Mouse (Mus musculus) hindbrain, embryonic 12.5 days (tissue): ENCODE measurements around the gene Srgap3. TPM values are rescaled to one million over a fixed set of nuclear protein-coding genes. Genes with fewer than 3 reads are reported as not detected.

ENCODE experiments used
- ATAC-seq: fragments of 200-750 bp; cut with Nextera tagmentation; 2 replicates; pipeline ENCODE4 v1.8.0; 2017; ENCODE audit warnings: moderate TSS enrichment; ENCODE audit not compliant: low FRiP score
- H3K27ac ChIP-seq: fragments of 300-500 bp; sonication (generic); 2 replicates; pipeline ENCODE4 v1.5.1; 2016; ENCODE audit warnings: mild to moderate bottlenecking
- H3K27me3 ChIP-seq: fragments of 300-500 bp; sonication (generic); 2 replicates; pipeline ENCODE4 v1.6.1; 2016; ENCODE audit warnings: mild to moderate bottlenecking
- H3K36me3 ChIP-seq: fragments of 300-500 bp; sonication (generic); 2 replicates; pipeline ENCODE4 v1.6.1; 2016; ENCODE audit warnings: mild to moderate bottlenecking
- H3K4me1 ChIP-seq: fragments of 300-500 bp; sonication (generic); 2 replicates; pipeline ENCODE4 v1.6.1; 2016
- H3K4me2 ChIP-seq: fragments of 300-500 bp; sonication (generic); replicated peaks from 2 replicates; pipeline ENCODE4 v1.6.1; 2016; ENCODE audit warnings: mild to moderate bottlenecking
- H3K4me3 ChIP-seq: fragments of 300-500 bp; sonication (generic); 2 replicates; pipeline ENCODE4 v1.5.1; 2016; ENCODE audit warnings: mild to moderate bottlenecking
- H3K9ac ChIP-seq: fragments of 300-500 bp; sonication (generic); 2 replicates; pipeline ENCODE4 v1.6.1; 2016; ENCODE audit warnings: mild to moderate bottlenecking, moderate library complexity
- H3K9me3 ChIP-seq: fragments of 300-500 bp; sonication (generic); replicated peaks from 2 replicates; pipeline ENCODE4 v1.6.1; 2016; ENCODE audit warnings: mild to moderate bottlenecking
- whole genome bisulfite sequencing: fragments of 180-500 bp; shearing (Covaris S2); methylation state at CpG from one replicate; pipeline ENCODE4 v1.1.7; 2016; 5-methylcytosine and 5-hydroxymethylcytosine counted together
- polyA plus RNA-seq: library from polyadenylated mRNA; unstranded; fragments of >200 nt; fragmentation: Nextera tagmentation; extraction: Ambion mirVana; gene quantifications from 2 replicates; pipeline ENCODE4 v1.2.1, GENCODE M21; 2016

Gene Srgap3
- 44.8 and 48.9 TPM in 2 replicates for polyA plus RNA-seq

DNA sequence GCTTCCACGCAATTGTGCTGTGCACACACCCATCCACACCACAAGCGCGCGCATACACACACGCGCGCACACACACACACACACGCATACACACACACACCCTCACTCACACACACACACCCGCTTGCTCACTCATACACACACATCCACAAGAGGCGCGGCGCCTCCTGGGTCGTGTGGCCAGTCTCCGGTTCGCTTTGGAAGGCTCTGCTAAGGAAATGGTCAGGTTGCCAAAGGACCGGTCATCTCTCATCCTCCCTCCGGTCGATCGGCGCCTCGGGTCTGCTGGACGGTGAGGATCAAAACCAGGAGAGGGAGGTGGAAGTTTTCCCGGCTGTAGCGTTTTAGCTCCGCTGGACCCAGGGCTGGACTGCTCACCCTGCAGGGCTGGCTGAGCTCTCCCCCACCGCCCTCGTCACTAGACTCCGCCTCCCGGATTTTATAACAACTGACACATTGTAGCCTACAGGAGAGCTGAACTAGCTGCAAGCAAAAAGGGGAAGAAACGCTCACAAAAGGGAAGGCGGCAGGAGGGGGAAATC is at the start of gene Srgap3:
Srgap3 (minus strand) TSS at position 372 of the 542 bp plus-strand sequence.
- H3K36me3 ChIP-seq: peaks cover 11% of the 10 kb centered on the region; the same call in 1 of the 2 replicates
- H3K9ac ChIP-seq: peak within 1 kb of the TSS; percentile 93
- no peaks in the 10 kb centered on the region for H3K9me3 ChIP-seq
- peak within 1 kb of the TSS; percentile 55 for H3K4me2 ChIP-seq
- H3K4me1 ChIP-seq: peaks cover 50% of the 10 kb centered on the region
- no peaks in the 10 kb centered on the region for H3K27me3 ChIP-seq
- peak; percentile 93 for ATAC-seq
- WGBS: under 1% methylated on average over 31 of the region's 31 CpGs
- H3K27ac ChIP-seq: peak within 1 kb of the TSS; percentile 94
- peak within 1 kb of the TSS; percentile 51 for H3K4me3 ChIP-seq

DNA sequence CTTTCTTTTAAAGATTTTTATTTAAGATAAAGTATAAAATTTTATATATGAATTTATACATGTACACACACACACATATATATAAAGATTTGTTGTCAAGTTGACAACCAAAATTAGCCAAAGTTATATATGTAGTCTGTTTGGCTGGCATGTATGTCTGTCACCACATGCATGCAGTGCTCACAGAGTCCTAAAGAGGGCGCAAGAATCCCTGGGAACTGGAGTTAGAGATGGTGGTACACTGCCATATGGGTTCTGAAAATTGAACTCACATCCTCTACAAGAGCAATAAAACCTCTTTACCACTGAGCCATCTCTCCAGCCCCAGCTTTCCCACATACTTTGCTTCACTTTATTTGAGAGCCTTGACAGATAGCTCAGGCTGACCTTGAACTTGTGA is 48.6 kb upstream of the Srgap3 start:
- Histone ChIP-seq H3K36me3 (no peaks in the 10 kb centered on the region), H3K9ac (no peak overlapping the region), H3K4me1 (peaks cover 3% of the 10 kb centered on the region; the same call in 1 of the 2 replicates), H3K27ac (no peak overlapping the region), H3K4me3 (no peak overlapping the region), H3K9me3 (no peaks in the 10 kb centered on the region), H3K27me3 (no peaks in the 10 kb centered on the region), H3K4me2 (no peak overlapping the region)
- WGBS: 46% methylated on average over 1 of the region's 1 CpGs
- ATAC-seq: no peak

DNA sequence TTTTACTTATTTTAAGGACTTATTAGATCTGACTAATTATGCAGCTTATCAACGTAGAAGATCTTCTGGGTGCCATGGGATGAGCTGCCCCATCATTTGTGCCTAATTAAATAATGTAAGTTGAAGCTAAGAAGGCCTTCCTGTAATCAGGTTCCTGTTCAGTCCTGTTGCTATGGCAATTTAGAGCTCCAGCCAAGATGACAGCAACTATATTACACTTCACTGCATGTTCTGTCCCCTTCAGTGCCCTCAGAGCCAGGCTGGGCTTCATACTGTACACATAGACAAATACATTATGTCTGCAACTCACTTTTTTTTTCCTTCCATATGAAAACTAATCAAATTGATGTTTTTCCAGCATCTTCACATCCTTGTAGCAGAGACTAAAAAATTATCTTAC is 43.1 kb upstream of the Srgap3 start:
- no peak for ATAC-seq
- no peaks in the 10 kb centered on the region for H3K36me3 ChIP-seq
- no peak overlapping the region for H3K4me2 ChIP-seq
- peaks cover 12% of the 10 kb centered on the region for H3K4me1 ChIP-seq
- H3K27me3 ChIP-seq: no peaks in the 10 kb centered on the region
- H3K27ac ChIP-seq: no peak overlapping the region
- H3K9me3 ChIP-seq: no peaks in the 10 kb centered on the region; the same call in 1 of the 2 replicates
- WGBS: 66% methylated on average over 1 of the region's 1 CpGs
- H3K9ac ChIP-seq: no peak overlapping the region
- no peak overlapping the region for H3K4me3 ChIP-seq

DNA sequence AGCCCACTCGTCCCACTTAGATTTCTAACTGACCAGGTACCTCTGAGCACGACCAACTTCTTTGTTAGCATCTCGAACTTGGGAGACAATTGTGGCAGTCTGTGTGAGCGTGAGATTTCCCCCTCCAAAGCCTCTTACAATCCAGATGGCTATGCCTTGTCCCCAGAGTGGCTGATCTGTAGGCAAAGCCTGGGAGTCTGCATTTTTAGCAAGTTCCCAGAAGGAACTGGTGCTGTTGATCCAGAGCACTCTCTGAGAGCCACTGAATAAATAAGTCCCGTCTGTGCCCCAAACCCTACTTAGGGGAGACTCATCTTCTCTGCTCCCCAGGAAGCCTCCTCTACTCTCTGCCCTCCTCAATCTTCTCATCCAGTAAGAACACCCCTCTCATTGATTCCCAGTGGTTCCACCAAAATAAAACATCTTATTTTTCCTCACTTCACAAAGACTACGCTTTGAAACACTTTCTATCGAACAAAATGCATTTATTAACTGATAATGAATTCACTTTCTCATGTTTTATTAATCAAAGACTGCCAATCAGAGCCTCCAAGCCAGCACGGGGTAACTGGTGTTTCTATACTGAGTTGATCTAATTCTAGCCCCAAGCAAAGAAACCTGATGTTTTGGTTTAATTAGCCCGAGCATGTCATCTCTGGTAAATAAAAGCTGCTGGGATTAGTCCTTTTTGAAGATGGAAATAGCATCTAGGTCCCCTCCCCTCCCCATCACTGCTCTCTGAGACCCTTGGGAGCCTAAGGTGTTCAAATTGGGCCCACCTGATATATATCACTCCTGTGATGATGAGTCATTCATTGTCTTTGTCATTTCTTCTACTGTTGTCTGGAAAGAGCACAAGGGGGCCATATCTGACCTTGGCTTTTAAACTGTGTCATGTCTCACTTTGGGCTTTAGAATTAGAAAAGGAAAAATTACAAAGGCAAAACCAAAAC is 38.6 kb upstream of the Srgap3 start:
- H3K9ac ChIP-seq: no peak overlapping the region
- ATAC-seq: peak; percentile 73
- H3K4me3 ChIP-seq: no peak overlapping the region
- no peaks in the 10 kb centered on the region; the same call in 1 of the 2 replicates for H3K9me3 ChIP-seq
- no peak overlapping the region for H3K4me2 ChIP-seq
- WGBS: 39% methylated on average over 9 of the region's 9 CpGs
- 0 out of 2 replicates have a peak overlapping the region, but pooled peaks have one; percentile 26 for H3K27ac ChIP-seq
- H3K4me1 ChIP-seq: peaks cover 18% of the 10 kb centered on the region
- no peaks in the 10 kb centered on the region for H3K36me3 ChIP-seq
- no peaks in the 10 kb centered on the region for H3K27me3 ChIP-seq

DNA sequence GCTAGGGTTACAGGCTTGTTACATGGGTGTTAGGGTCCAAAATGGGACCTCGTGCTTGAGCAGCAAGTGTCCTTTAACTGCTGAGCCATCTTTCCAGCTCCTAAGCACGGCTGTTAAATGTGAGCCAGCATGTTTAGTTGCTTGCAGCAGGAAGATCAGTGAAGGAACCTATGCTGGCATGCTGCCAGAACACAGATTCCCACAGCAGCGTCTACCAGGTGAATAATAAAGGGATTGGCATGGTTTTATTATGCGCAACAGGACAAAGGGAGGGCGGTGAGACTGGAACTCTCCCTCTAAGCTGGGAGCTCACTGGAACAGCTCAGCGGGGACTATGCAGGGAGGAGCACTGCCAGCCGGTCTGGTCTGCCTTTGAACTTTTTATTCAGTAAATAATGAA is 35.2 kb upstream of the Srgap3 start:
- ATAC-seq: no peak
- H3K27ac ChIP-seq: no peak overlapping the region
- no peak overlapping the region for H3K4me3 ChIP-seq
- WGBS: 21% methylated on average over 7 of the region's 7 CpGs
- H3K9ac ChIP-seq: no peak overlapping the region
- no peak overlapping the region for H3K4me2 ChIP-seq
- H3K9me3 ChIP-seq: no peaks in the 10 kb centered on the region; the same call in 1 of the 2 replicates
- H3K36me3 ChIP-seq: no peaks in the 10 kb centered on the region
- H3K4me1 ChIP-seq: peaks cover 17% of the 10 kb centered on the region
- no peaks in the 10 kb centered on the region for H3K27me3 ChIP-seq

DNA sequence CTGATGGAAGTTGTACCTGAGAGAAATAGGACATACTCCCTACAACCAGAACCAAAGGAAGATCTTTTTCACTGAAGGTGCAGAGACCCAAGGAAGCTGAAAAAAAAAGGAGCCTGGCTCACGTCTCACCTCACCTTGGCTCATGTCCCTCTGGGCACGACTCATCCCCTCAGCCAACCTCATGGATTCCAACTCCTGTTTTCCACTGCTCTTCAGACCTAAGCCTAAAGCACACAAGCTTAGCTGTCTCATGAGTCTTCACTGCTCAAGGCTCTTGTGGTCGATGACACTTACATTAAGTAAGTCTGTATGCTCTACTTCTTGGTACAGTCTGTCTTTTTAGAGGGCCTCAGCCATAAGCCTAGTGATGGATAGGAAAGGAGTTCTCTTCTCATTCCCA is 31.9 kb upstream of the Srgap3 start:
- Histone ChIP-seq H3K9me3 (no peaks in the 10 kb centered on the region), H3K9ac (no peak overlapping the region), H3K4me2 (no peak overlapping the region), H3K36me3 (no peaks in the 10 kb centered on the region), H3K4me1 (peaks cover 24% of the 10 kb centered on the region), H3K4me3 (no peak overlapping the region), H3K27me3 (no peaks in the 10 kb centered on the region), H3K27ac (no peak overlapping the region)
- no peak for ATAC-seq
- WGBS: 91% methylated on average over 3 of the region's 3 CpGs

DNA sequence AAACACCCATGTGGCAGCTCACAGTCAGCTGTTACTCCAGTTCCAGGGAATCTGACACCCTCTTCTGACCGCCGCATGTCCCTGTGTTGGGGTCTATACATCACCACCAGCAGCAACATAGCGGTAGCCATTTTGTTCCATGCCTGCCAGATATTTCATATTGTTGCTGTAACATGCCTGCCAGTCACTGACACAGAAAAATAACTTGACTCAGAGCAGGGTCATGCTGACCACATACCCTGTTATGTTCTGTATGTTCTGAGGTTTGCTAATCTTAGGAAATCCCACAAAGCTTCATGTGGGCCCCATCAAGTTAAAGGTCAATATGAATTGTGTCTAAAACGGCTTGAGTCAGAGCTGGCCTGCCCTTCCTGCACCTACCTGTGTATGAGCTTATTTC is 30.2 kb upstream of the Srgap3 start:
- 0 out of 2 replicates have a peak overlapping the region, but pooled peaks have one; percentile 58 for H3K27ac ChIP-seq
- 83% methylated on average over 4 of the region's 4 CpGs for WGBS
- H3K9me3 ChIP-seq: no peaks in the 10 kb centered on the region
- no peak overlapping the region for H3K4me2 ChIP-seq
- no peak for ATAC-seq
- H3K9ac ChIP-seq: no peak overlapping the region
- H3K27me3 ChIP-seq: no peaks in the 10 kb centered on the region
- peaks cover 39% of the 10 kb centered on the region for H3K4me1 ChIP-seq
- H3K36me3 ChIP-seq: no peaks in the 10 kb centered on the region
- H3K4me3 ChIP-seq: no peak overlapping the region

DNA sequence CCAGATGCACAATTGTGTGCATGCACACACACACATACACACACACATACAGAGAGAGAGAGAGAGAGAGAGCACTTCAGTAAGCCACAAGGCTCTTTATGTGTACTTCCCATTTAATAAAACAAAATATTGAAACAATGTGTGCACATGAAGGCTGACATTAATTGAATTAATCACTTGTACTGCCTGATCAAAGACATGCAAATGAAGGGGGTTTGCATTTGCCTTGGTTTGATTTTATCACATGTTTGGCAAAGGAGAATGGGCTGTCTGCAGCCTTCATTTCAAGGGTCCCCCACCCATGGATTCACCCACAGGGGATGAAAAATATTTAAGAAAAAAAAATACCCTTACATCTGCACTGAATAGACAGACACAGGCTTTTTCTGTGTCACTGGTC is 29.5 kb upstream of the Srgap3 start:
- H3K9ac ChIP-seq: no peak overlapping the region
- H3K27me3 ChIP-seq: no peaks in the 10 kb centered on the region
- H3K36me3 ChIP-seq: no peaks in the 10 kb centered on the region
- no peak overlapping the region for H3K4me2 ChIP-seq
- no peak overlapping the region for H3K4me3 ChIP-seq
- H3K9me3 ChIP-seq: no peaks in the 10 kb centered on the region
- H3K4me1 ChIP-seq: peaks cover 42% of the 10 kb centered on the region
- no peak for ATAC-seq
- H3K27ac ChIP-seq: peak overlapping the region; percentile 58; the same call in 1 of the 2 replicates

DNA sequence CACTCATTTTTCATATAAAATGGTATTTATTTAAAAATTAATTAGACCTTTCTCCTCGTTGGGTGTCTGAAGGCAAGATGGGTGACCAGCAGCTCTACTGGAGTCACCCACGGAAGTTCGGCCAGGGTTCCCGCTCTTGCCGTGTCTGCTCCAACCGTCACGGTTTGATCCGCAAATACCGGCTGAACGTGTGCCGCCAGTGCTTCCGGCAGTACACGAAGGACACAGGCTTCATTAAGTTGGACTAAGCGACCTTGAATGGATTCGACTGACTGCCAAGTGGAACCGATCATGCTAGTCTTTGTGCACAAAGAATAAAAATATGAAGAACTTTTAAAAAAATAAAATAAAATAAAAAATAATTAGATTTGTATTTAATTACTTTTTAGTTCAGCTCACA is 29.1 kb upstream of the Srgap3 start:
- no peak overlapping the region for H3K4me2 ChIP-seq
- H3K9me3 ChIP-seq: no peaks in the 10 kb centered on the region
- peaks cover 46% of the 10 kb centered on the region for H3K4me1 ChIP-seq
- H3K27me3 ChIP-seq: no peaks in the 10 kb centered on the region
- no peak overlapping the region for H3K9ac ChIP-seq
- no peak for ATAC-seq
- 0 out of 2 replicates have a peak overlapping the region, but pooled peaks have one; percentile 58 for H3K27ac ChIP-seq
- WGBS: 80% methylated on average over 16 of the region's 16 CpGs
- H3K36me3 ChIP-seq: no peaks in the 10 kb centered on the region
- H3K4me3 ChIP-seq: no peak overlapping the region

DNA sequence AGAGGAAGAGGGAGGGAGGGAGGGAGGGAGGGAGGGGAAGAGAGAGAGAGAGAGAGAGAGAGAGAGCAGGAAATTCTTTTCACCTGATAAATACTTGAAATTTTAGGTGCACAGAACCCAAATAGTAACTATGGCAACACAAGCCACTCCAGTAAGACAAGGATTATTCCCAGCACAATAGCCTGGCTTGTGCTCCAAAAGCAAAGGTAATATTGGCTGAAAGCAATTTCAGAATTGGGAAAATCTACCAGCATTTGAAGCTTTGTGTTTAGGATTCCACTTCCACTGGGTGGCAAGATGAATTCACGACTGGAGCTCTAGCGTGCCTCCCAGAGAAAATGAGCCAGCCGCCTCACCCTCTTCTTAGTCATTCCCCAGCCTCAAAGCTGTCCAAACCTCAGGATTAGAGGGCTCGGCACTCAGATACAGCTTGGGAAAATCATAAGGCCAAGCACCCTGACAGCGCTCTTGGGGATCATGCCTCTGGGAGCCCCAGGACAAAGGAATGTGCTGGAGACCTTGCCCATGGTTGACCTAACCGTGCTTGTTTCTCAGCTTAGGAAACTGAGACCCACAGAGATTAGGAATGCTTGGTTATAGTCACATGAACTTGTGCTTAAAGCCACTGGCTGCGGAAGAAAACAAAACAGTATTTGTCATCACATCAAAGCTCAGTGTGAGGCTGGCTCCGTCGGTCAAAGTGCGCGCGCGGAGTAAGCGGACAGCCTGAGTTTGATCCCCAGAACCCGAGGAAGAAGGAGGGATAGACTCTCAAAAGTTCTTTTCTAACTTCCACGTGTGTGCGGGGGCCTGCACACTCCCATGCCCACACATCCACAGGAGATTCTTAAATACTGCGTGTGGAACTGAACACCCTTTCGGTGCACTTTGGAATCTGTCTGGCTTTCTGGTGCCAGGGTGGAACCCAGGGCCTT is 27.0 kb upstream of the Srgap3 start:
- peaks cover 57% of the 10 kb centered on the region for H3K4me1 ChIP-seq
- WGBS: 36% methylated on average over 19 of the region's 19 CpGs
- H3K9me3 ChIP-seq: no peaks in the 10 kb centered on the region
- ATAC-seq: no peak
- H3K27me3 ChIP-seq: no peaks in the 10 kb centered on the region
- H3K4me2 ChIP-seq: peak overlapping the region; percentile 37
- no peak overlapping the region for H3K4me3 ChIP-seq
- no peak overlapping the region for H3K9ac ChIP-seq
- no peaks in the 10 kb centered on the region for H3K36me3 ChIP-seq
- peak overlapping the region; percentile 90 for H3K27ac ChIP-seq

DNA sequence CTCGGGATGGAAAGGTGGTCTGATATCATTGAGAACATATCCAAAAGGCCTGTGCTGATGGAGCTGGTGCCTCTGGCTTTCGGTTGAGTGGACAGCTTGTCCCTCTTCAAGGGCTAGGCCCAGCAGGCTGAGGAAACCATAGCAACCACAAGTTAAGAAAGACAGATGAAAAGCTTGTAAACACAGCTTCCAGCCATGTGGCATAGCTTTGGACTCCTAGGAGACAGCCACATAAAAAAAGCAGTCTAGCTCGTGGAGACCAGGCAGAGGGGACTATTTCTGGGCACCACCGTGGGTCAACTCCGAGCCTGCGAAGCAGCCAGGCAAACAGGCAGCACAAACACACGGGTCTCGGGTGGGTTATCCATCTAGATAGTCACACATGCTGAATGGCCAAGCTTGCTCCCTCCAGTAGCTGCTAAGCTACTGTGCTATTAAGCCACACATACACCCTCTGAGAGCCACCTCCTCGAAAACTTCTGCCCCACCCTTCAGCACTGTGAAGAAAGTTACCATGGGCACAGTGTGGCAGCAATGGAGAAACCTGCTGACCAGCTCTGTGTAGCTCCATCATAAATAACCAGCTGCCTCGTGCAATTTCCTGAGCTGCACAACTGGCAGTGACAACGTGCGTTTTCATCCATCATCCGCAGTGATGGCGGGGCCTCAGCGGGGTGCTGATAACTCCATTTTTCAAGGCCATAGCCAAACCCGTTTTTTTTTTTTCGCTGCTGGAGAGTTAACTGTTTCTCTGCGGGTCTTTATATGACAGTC is 26.0 kb upstream of the Srgap3 start:
- Histone ChIP-seq H3K4me2 (peak overlapping the region; percentile 37), H3K9ac (no peak overlapping the region), H3K9me3 (no peaks in the 10 kb centered on the region), H3K27ac (peak overlapping the region; percentile 90), H3K4me3 (no peak overlapping the region), H3K36me3 (no peaks in the 10 kb centered on the region), H3K4me1 (peaks cover 57% of the 10 kb centered on the region), H3K27me3 (no peaks in the 10 kb centered on the region)
- ATAC-seq: peak; percentile 87
- 10% methylated on average over 18 of the region's 18 CpGs for whole genome bisulfite sequencing
